Mouse (Mus musculus) gastrocnemius, postnatal 36 days (tissue): ENCODE results near the gene Chd3. TPM values are rescaled to one million over a fixed set of nuclear protein-coding genes. Genes with fewer than 3 reads are reported as not detected.
A peak's percentile ranks its signal among the peaks of the same experiment; 100 is the strongest.

Source experiments
- DNase-seq, 2 experiments: peaks; one replicate each; pipeline ENCODE4 v3.0.0; 2022
- intact Hi-C: fragments of 180-260 bp; cut with DNase I; formaldehyde crosslinking; loops from one replicate; pipeline ENCODE4 v1.15.1; 2025
- total RNA-seq, 2 experiments: library from RNA; stranded (reverse); gene quantifications; 2 replicates each; pipeline ENCODE4 v1.2.3; 2021

The Chd3 gene
- total RNA-seq, 2 experiments from 2014 or later, result 7.6 to 11.2 TPM

DNA sequence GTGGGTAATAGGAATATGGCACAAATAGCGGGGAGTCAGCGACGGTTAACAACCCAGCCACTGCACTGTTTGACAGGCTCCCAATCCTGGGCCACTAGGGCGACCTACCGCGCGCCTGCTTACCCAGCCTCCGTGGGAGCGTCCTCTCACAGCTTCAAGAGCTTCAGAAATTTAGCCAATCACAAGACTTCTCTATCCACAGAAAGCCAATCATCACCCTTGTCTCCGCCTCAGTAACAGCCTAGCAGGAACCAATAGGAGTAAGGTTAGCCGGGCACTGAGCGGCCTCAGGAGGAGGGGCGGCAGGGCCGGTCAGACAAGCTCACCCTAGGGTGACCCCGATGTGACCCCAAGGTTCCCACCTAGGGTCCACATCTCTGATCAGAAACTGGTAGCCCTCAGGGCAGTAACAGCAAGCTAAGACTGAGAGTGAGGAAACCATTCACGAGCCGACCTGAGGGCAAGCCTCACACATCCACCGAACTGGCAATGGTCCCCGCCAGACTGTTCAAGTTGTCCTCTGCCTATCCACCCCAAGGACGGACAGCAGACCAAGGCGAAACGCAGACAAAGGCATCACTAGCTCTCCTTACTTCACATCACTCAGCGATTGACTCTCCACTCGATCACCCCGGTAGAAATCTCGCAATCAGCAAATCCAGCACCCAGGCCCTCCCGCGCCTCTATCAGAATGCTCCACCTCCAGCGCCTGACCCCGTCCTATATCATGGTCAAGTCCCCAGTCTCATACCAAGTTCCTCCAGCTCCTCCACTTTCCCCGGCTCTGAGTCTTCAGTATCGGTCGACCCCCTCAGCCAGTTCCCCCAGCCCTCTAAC, 39.6 kb upstream of the Chd3 start:
- DNase-seq, result peak; percentile 70 to 72
- intact Hi-C loops, result no loop called here

DNA sequence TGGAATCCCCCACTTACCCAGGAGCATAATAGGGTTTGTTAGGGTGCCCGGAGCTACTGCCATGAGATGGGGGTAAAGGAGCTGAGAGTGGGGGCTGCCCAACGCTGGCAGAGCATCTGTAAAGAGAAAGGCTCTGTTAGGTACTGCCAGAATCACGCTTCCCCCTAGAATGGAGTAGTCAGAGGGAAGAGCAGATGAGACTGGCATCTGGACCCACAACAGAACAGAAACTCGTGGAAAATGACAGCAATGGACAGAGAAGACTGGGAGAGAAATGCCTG, 38.5 kb upstream of the Chd3 start:
- DNase-seq, result no peak
- intact Hi-C loops, result loop anchor here (2.0 kb wide), 1 partner anchor 13 kb away; no protein-coding TSS in a partner anchor

DNA sequence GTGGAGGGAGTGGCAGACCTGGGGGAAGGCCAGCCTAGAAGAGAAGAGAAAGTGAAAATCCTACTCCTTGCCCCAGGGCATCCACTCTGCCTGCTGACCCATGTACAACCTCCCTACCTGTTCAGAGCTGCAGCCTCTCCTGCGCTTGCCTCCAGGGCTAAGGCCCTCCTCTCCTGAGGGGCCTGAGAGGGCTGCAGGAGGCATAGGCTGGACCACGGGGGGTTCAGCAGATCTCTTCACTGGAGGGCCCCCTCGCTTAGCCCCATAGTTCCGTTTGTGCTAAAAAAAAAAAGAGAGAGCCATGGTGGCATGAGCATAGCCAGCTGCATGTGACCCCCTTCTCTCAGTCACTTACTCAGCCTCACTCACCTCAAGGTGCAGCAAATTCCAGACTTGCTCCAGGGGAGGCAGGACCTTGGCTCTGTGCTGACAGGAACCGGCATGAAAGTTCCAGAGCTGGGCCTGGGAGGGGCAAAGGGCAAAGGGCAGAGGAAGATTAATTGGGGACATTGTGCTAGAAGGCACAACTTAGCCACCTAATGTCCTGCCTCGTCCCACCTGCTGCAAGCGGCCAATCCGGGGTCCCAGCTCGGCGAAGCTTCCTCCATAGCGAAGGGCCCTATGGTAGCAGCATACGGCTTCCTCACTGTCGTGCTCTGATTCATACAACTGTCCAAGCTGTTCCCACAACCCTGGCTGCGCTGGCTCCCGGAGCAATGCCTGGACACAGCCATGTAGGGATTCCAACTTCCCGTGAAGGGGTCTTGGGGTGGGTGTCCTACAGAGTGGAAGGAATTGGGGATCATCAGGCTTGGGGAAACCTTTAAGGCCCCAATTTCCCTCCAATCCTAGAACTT, 37.9 kb upstream of the Chd3 start:
- intact Hi-C loops, result loop anchor here (2.0 kb wide), 1 partner anchor 14 kb away; no protein-coding TSS in a partner anchor
- no peak for DNase-seq

DNA sequence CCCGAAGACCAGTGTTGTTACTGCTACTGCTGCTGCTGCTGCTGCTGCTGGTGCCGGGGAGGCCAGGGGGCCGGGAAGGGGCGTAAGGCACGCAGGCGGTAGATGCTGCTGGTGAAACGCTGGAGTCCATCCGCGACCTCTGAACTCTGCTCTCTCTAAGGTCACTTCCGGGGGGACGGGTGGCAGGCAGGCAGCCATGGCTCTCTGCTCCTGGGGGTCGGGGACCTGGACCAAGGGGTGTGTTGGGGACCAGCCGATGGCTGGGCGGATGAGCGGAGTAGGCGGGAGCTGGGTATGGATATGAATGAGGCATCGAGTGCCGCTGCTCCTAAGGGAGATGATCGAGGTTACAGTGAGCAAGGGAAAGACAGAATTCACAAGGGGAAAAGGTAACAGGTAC, 37.1 kb upstream of the Chd3 start:
- DNase-seq, result no peak

DNA sequence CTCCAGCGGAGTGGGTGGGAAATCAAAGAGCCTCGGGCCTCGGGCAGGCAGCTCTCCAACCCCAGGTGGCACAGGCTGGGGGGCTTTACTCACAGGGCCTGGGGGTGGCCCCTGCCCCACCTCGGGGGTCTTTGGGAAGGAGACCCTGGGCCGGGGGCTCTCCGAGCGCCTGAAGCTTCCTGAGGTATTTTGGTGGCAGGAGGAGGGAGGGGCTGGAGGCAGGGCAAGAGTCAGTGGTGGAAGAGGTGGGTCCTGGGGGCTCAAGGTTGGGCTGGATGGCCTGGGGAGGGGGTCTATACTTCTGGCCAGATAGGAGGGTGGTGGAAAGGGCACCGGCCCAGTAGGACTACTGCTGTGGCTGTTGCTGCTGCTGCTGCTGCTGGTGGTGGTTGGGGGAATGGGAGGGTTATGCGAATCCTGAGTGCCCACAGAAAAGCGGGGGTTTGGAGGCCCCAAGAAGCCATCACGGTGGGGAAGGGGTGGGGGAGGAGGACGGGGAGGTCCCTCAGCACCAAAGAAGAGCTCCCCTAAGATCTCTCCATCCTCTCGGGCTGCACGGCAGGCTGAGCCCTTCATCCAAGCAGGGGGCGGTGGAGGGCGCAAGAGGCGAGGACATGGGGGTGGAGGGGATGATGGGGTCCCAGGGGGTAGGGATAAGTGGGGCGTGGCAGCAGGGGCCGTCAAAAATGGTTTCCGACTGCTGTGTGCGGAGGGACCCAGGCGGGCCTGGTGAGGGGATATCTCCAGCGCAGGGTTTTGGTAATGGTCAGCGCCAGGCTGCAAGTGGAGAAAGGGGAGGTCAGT, 36.4 kb upstream of the Chd3 start:
- no peak for DNase-seq
- intact Hi-C loops, result loop anchor here (2.0 kb wide), 1 partner anchor 15 kb away; no protein-coding TSS in a partner anchor

More for the DNA sequence above, 37.1 kb upstream of the Chd3 start:
- intact Hi-C loops, result loop anchor here (2.0 kb wide), 1 partner anchor 15 kb away; no protein-coding TSS in a partner anchor

DNA sequence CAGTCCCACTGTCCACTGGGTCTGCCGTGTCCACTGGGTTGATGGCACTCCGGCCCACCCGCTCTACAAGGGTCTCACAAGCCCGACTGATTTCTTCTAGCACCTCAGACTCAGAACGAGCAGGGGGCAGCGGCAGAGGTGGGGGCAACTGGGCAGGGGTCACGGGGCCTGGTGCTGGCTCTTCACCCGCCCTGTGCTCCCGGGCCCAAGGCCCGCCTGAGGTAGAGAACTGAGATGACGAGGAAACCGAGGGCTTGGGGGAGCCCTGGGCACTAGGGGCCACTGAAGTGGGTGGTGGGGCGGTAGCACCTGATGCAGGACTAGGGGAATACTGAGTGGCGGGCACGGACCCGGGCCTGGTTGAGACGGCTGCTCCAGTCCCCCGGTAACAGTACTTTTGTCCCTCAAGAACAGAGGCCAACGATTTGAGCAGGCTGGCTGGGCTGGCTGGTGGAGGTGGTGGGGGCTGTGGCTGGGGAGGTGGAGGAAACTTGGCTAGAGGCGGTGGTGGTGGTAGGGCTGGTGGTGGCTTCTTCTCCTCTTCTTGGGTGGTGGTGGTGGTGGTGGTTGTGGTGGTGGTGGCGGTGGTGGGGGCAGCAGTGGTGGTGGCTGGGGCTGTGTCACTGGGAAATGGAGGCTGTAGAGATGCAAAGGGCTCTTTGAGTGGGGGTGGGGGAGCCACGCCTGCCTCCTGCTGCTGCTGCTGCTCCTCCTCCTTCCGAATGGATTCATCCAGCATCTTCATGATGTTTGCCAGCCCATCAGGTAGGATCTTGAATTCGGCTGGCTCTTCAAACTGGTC, 35.6 kb upstream of the Chd3 start:
- no peak for DNase-seq
- intact Hi-C loops, result no loop called here

DNA sequence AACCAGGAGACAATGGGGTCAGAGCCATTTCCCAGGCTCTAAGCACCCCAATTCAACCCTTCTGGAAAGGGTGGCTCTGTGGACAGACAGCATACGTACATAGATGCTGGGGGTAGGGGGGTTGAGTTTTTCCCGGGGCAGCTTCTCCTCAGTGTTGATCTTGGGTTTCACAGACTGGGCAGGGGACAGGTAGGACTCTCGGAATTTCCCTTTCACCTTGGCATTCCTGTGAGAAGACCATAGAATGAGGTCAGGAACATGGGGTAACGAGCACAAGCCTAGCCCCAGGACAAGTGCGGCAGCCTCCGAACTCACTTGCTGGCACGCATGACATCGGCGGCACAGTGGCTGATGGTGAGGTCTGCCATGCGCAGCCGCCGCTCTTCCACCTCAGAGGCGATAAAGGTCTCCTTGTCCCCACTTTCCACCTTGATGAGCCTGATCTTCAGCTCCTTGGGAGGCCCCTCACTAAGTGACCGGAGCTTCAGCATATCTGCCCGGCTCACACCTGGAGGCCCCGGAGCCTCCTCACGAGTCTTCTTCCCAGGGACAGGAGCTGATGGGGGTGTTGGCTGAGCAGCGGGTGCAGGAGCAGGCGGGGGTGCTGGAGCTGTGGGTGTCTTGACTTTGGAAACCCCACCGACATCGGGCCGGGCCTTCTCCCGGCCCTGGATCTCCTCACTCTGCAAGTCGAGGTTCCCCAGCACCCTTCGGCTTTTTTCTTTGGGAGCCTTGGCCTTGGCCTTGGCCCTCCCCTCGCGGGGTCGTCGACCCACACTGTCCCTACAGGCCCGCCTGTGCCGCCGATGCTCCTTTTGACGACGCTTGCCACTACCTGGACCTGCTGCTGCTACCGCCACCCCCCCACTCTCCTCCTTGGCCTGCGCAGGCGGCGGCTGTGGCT, 34.7 kb upstream of the Chd3 start:
- intact Hi-C loops, result no loop called here
- DNase-seq, result no peak

- intact Hi-C loops, result loop anchor here (2.0 kb wide), 1 partner anchor 111 kb away; no protein-coding TSS in a partner anchor
- no peak for DNase-seq
Observed at GRCm38 (mm10) chr11:69401987-69402386, 32.8 kb upstream of the Chd3 start.

DNA sequence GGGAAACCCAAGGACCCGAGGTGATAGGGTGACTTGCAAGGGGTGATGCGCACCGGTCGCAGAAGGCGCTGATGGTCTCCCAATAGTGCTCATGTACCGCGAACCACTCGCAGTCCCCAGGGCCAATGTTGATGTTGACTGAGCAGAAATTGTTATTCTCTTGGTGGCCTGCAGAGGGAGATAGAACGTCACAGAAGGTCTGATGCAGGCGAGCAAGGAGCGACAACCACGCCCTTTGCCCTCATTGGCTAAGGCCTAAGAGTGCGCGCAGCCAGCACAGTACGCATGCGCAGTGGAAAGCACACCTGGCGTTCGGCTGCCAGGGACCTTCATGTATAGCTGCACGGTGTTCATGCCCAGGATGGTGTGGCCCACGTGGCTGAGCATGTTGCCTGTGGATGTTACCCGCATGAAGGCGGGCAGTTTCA, 32.0 kb upstream of the Chd3 start:
- intact Hi-C loops, result loop anchor here (2.0 kb wide), 1 partner anchor 112 kb away; no protein-coding TSS in a partner anchor
- DNase-seq, result peak; percentile 74 to 78

- intact Hi-C loops, result loop anchor here (1.0 to 2.0 kb wide), 2 partner anchors 32 to 113 kb away; no protein-coding TSS in a partner anchor
Observed at GRCm38 (mm10) chr11:69400083-69400850, 31.1 kb upstream of the Chd3 start.

GRCm38 (mm10) chr11:69399201-69400082, 30.2 kb upstream of the Chd3 start:
- peak in 1 of 2 experiments; percentile 29 for DNase-seq
- intact Hi-C loops, result loop anchor here (1.0 to 2.0 kb wide), 2 partner anchors 33 to 113 kb away; no protein-coding TSS in a partner anchor

More at GRCm38 (mm10) chr11:69400083-69400850, 31.1 kb upstream of the Chd3 start:
- DNase-seq, result peak in 1 of 2 experiments; percentile 15

DNA sequence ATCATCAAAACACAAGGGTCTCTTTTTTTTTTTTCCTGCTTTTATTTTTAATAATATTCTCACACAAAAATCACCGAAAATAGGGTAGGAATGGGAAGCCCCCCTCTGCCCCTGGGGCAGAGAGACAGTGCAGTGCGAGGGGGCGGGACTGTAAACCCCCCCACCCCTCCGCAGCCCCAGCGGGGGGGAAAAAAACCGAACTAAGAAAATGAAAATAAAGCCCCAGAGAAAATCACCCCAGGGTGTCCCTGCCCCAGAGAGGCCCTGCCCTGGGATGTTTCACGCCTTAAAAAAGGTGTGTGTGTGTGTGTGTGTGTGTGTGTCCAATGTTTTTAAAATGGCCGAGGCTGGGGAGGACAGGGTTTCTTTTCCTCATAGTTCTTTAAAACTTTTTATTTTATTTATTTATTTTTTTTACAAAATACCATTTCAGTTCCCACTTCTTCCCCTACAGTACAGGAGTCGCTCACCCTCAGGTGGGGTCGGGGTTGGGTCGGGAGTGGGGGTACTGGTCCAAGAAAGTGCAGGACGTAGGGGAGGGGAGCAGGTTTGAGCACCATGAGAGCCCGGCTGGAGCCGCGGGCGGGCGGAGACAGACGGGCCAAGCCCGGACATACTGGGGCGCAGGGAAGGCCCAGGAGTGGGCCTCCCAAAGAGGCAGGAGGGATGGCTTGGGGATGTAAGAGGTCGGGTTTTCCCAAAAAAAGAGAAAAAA, 29.4 kb upstream of the Chd3 start:
- peak in 1 of 2 experiments; percentile 14 for DNase-seq
- intact Hi-C loops, result no loop called here

DNA sequence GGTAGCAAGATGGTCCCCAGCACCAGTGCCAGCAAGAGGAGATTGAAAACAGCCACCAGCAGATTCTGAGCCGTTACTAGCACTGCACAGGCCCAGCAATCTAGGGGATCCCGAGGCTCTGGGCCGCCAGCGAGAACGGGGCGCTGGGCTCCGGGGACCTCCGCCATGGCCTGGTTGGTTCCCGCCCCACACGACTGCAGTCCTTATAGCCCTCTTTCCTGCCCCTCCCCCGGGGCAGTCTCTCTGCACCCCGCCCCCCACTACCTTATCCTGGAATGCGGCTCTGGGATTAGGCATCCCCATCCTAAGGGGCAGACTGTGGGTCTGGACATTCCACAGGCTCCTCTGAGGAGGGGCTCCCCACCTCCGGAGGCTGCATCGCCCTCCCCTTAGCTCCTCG, 28.9 kb upstream of the Chd3 start, which contains the start of gene Tmem88:
Gene Tmem88, minus strand, starts transcription at position 176 of the 400 bp plus-strand sequence.
- intact Hi-C loops, result no loop called here
- DNase-seq, result peak; percentile 20 to 47

DNA sequence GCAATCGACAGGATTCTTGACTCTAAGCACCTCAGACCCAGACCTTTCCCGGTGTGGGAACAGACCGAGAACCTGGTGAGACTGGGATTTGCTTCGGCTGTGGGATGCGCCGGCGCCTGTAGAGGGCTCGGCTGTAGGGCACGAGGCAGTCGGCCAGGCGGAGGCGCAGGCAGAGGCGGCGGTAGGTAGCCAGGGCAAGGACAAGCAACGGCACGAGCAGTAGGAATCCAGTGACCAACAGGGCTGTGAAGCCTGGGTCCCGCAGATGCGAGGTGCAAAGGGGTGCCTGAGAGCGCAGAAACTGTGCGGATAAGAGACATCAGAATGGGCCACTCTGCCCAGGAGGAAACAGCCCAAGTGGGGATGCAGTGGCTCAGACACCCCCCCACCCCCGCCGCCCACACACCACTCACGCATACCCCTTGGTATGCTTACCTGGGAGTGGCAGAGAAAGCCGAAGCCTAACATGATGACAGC, 28.4 kb upstream of the Chd3 start:
- DNase-seq, result peak in 1 of 2 experiments; percentile 18
- intact Hi-C loops, result no loop called here

DNA sequence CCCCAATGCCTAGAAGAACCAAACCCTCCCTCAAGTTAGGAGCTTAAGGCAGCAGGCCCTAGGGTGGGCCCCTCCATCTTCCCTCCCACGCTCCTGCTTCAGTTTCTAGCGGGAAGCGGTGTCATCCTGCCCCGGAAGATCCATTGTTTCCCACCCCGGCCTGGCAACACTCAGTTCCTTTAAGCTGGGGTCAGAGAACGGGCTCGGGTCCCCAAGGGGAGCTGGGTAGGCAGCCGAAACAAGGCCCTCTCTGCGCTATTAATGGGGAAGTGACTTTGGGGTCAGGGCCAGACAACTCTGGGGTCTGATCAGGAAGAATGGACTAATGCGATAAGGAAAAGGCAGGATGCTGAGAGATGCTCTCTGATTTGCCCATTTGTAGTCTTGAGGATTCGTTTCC, 27.6 kb upstream of the Chd3 start:
- DNase-seq, result peak in 1 of 2 experiments; percentile 40
- intact Hi-C loops, result no loop called here
